Mouse (Mus musculus): ENCODE data around the gene Hoxa6.

- TF ChIP-seq CTCF (IDR thresholded peaks at IDR 0.05; ENCODE audit: low read depth) (no peak), EP300 (optimal IDR thresholded peaks at IDR 0.05) (no peak)
Measured at GRCm38 (mm10) chr6:52203371-52204049, 5.0 kb downstream of the Hoxa6 start.
